8 mouse cellular contexts compared by ENCODE assay signal in the genomic region with DNA sequence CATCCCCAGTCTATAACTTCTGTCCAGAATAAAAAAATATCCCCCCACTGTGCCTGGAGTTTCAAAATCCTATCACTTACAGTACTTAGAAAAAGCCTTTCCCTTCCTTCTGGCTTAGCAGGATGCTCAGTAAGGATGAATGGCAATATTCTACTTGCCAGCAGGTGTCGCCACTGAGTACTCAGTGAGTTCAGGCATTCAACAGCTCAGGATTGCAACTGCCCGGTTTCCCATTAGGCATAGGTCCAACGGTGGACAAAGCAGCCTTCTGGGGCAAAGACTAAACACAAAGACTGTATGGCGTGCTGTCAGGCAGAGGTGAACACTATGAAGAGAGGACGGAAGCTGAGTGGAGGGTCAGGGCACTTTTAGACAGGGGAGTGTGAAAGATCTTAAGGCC.
DNase-seq lines count a peak whose midpoint lies in the region; ATAC-seq and TF ChIP-seq lines count a peak whose summit lies in the region.

No protein-coding gene starts in this region.

- DNase-seq in 416B (ENCODE audit: low read depth) = peak; percentile 66
- peak; percentile 93 for DNase-seq in adipocyte (ENCODE audit: low spot score)
- DNase-seq in cerebellum, postnatal 4 days (ENCODE audit: low spot score in 2 of 2) = peak; percentile 86 to 94
- DNase-seq in gastrocnemius, postnatal 10 days = peak; percentile 86
- DNase-seq in kidney, postnatal 14 days = peak; percentile 88
- DNase-seq in liver, embryonic 14.5 days (ENCODE audit: low read depth in 3 of 3, low spot score in 3 of 3) = peak; percentile 19 to 40 (median 29)
- peak; percentile 72 for DNase-seq in ovary, postnatal 10 days (ENCODE audit: low spot score)
- DNase-seq in thymus, postnatal 14 days = peak; percentile 50

- ATAC-seq in liver, embryonic 14.5 days (ENCODE audit: insufficient read depth) = no peak

- peak; percentile 89 for TF ChIP-seq CTCF in liver, embryonic 14.5 days (IDR thresholded peaks at IDR 0.05; ENCODE audit: low read depth)

- no peak overlapping the region for H3K4me3 ChIP-seq in liver, embryonic 14.5 days (ENCODE audit: insufficient read depth in 1 of 2, low read depth in 2 of 2, low read length in 2 of 2)

- H3K9ac ChIP-seq in liver, embryonic 14.5 days (replicated peaks) = no peak overlapping the region

- no peak for TF ChIP-seq EP300 in liver, embryonic 14.5 days (IDR thresholded peaks at IDR 0.05; ENCODE audit: low read depth)

- no peaks in the 10 kb centered on the region for H3K4me1 ChIP-seq in liver, embryonic 14.5 days (replicated peaks; ENCODE audit: control insufficient read depth in 2 of 2, insufficient read depth in 2 of 2, low read length in 1 of 2)

- H3K27ac ChIP-seq in liver, embryonic 14.5 days = no peak overlapping the region

- no peaks in the 10 kb centered on the region for H3K36me3 ChIP-seq in liver, embryonic 14.5 days (replicated peaks; ENCODE audit: control insufficient read depth, insufficient read depth, low read depth)

- H3K4me2 ChIP-seq in liver, embryonic 14.5 days (ENCODE audit: low read depth) = no peak overlapping the region

- H3K9me3 ChIP-seq in liver, embryonic 14.5 days (ENCODE audit: control insufficient read depth, low read length) = no peaks in the 10 kb centered on the region

- no peaks in the 10 kb centered on the region for H3K27me3 ChIP-seq in liver, embryonic 14.5 days (ENCODE audit: control insufficient read depth, insufficient read depth, low read length)

- WGBS in liver, embryonic 14.5 days (ENCODE audit: insufficient replicate concordance) = 13% methylated on average over 5 of the region's 5 CpGs

Comparison
In these comparisons a context has a peak if more than half of its experiments do, and no peak if none do; other contexts are left out.
1. DNase-seq: peak in every context shown above with its lines; median percentile 93 in adipocyte; 90 in cerebellum, postnatal 4 days; 88 in kidney, postnatal 14 days; 86 in gastrocnemius, postnatal 10 days; 72 in ovary, postnatal 10 days; 66 in 416B; 50 in thymus, postnatal 14 days; 29 in liver, embryonic 14.5 days.